Mouse (Mus musculus) retina, adult 2 months (tissue): ENCODE data around the gene Ubxn10.

Experiments used
- DNase-seq: peaks from one replicate; pipeline ENCODE4 v3.0.0-alpha.2; 2012; ENCODE audit warnings: low read depth, low spot score

Gene Ubxn10

GRCm38 (mm10) chr4:138734105-138734504 is 2.9 kb downstream of the Ubxn10 start:
- DNase-seq: no peak

DNA sequence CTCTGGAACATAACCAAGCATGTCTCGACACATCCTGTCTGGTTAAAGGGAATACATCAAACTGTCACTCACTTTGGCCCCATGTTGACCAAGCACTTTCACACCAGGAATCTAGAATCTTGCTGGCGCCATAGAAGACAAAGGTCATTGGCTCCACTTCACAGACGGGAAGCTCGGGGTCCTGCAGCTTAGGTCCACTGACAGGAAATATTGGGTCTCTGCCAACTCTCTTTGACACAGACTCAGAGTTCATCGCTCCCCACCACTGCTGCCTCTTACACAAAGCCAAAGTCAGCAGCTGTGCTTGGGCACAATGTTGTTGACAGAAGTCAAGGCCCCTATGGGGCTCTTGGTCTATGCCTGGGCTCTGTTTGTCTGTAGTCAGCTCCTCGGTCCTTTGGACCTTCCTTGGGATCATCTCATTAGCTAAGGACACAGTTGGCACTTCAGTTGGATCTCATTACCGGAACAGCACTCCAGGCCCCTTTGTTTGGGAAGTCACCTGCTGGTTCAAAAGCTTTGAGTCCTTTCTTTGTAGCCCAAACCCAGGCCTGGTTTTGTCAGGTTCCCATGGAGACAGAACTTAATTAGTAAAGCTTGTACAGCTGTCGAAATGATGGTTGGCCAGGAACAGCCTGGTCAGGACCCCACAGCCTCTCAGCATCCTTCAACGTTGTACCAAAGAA is 7.8 kb downstream of the Ubxn10 start:
- no peak for DNase-seq

GRCm38 (mm10) chr4:138725751-138726150 is 11.2 kb downstream of the Ubxn10 start:
- no peak for DNase-seq

- DNase-seq: no peak
Measured at GRCm38 (mm10) chr4:138725127-138725461, 11.9 kb downstream of the Ubxn10 start.

DNA sequence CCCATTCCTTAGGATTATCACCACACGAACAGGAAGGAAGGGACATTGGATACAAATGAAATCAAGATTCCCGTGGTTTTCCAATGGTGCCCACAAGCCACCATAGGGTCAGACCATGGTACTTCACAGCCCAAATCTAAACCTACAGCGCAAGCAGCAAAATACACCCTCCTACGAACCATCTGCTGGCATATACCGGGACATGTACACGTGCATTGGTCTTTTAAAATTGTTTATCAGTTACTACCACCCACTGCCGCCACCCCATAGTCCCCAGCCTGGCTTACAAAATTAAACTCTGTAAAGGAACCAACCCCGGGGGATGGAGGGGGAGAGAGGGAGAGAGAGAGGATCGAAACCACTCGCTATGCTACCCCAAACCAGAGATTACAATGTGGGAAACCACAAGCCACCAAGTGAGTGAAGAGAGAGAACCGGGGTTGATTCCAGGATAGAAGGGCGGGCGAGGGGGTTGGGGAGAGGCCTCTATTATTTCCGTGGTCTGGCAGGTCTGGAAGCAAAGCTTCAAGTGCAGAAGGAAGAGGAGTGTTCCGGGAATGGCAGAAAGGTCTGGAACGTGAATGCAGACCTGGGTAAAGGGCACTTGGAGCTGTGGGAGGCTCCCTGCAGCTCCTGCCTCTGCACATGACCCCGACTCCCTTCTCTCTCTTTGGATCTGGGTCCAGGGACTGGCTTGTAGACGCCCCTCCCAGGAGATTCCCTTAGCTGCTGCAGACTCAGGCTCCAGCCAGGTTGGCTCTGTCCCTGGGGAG is 12.4 kb downstream of the Ubxn10 start, which contains the start of gene Pla2g2c:
Gene Pla2g2c, plus strand, starts transcription at position 439 of the 773 bp plus-strand sequence.
- no peak for DNase-seq

DNA sequence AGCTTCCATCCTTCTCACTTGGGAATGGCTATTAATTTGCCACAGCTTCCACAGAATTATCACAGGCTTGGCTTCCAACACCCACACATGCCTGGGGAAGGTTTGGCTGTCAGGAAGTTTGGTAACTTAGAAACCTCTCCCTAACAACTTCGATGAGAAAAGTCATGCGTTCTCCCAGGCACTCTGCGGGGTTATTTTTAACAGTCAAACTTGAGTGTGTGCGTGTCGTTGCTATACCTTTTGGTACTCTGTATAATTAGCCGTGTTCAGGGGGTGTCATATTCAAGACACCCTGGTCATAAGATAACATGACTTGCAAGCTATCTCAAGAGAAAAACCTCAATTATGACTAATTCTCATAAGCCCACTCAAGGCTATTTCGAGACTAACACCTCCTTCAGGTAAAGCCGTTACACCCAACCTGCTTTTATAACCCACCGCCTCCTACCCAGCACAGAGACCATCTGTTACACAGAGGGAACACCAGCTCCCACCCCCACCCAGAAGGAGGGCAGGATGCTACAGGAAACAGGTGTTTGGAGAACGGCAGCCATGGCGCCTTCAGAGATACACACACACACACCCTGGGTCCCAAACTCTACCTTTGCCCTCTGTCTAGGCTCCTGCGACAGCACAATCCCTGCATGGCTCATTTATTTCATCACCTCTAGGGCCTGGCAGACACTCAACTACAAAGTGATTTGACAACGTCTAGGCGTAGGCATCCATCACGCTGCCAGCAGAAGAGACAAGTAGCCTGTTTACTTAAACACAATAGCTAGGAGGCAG is 13.3 kb downstream of the Ubxn10 start:
- DNase-seq: no peak

- no peak for DNase-seq
Measured at GRCm38 (mm10) chr4:138719264-138719596, 17.7 kb downstream of the Ubxn10 start.

DNA sequence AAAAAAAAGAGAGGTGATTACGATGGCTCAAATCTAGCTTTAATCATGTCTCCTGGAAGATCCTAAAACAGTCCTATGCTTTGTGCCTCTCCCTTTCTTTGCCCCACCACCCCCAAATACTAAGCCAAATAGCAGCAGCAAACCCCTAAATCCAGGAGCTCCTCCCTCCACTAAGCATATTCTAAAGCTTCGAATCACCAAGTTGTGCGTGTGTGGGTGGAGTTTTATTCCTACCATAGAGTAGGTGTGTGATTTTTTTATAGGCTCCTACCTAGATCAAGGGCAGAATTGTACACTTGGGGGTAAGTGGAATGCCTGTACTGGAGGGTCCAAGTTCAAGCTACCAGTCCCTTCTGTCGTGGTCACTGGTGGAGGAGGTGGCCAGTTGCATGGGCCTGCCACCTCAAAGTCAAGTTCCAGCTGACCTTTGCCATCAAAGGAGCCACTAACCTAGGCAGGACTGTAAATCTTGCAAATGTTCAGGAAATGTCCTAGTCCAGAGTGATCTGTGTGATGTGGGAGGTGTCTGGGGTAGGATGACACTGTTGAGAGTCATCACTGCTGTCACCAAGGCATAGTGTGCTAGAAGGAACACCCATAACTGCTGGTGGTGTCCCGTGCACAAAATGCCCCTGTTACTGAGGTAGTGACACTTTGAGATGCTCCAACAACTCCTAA is 18.2 kb downstream of the Ubxn10 start:
- DNase-seq: no peak

DNA sequence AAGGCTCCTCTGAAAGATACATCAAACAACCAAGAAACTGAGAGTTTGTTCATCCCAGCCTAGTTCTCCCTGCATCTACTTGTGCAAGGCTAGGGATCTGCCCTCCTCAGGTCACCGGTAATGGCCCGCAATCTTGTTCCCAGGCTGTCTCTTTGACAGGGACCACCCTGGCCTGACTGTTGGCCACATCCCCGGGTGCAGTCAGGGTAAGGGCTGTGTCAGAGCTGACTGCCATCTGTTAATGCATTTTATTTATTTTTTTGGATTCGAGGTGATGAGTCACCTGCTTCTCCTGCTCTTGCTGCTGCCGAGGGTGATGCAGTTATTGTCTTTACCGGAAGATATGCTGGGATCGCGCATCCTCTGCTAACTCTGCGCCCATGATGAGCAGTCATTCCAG is 20.3 kb downstream of the Ubxn10 start:
- no peak for DNase-seq

DNA sequence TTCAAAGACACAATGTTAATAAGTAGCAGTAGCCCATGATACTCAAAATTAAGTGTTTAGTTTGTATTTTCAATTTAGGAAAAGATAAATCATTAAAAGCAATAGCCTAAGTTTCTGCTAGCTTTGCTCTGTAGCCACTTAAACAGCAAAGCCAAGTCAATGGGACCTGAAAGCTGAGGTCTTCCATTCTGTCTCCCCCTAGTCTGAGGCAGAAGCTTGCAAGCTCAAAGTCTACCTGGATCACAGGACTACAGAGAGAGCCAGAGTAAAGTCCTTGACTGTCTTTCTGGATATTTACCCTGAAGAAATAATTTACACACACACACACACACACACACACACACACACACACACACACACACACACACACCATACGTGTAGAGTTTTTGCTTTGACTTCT is 22.8 kb downstream of the Ubxn10 start:
- DNase-seq: no peak

DNA sequence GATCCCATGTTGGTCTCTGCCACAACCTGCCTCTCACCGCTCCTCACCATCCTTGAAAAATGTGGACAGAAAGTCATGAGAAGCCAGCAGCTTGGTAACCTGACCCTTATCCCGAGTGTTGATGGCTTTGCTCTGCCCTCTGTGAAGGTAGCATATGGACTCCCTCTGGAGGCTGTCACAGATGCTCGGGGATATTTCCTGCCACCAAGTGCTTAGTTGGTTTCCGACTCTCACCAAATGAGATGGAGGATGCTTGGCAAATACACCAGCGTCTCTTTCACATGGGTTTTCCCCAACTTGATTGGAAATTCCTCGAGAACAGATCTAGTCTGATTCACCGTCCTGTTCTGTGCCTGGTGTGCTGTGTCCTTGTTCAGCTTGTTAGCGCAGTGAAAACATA is 24.3 kb downstream of the Ubxn10 start:
- no peak for DNase-seq

DNA sequence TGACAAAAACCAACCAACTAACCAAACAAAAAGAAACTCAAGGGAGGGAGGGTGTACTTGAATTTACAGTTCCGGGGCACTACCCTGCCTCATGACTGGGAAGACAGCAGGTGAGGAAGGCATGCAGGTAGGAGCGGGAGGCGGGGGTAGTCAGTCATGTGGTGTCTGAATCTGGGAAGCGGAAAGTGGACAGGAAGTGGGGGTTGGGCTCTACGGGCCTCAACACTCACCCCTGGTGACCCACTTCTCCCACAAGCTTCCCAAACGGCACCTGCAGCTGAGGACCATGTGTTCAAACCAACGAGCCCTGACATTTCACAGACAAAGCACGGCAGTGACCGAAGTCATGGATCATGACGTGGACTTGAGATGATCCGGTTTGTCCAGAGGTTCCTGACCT is 24.9 kb downstream of the Ubxn10 start:
- no peak for DNase-seq

- DNase-seq: no peak
Measured at GRCm38 (mm10) chr4:138711051-138711820, 25.7 kb downstream of the Ubxn10 start.

GRCm38 (mm10) chr4:138710633-138711032 is 26.3 kb downstream of the Ubxn10 start:
- DNase-seq: no peak

GRCm38 (mm10) chr4:138709944-138710343 is 27.0 kb downstream of the Ubxn10 start:
- DNase-seq: no peak

DNA sequence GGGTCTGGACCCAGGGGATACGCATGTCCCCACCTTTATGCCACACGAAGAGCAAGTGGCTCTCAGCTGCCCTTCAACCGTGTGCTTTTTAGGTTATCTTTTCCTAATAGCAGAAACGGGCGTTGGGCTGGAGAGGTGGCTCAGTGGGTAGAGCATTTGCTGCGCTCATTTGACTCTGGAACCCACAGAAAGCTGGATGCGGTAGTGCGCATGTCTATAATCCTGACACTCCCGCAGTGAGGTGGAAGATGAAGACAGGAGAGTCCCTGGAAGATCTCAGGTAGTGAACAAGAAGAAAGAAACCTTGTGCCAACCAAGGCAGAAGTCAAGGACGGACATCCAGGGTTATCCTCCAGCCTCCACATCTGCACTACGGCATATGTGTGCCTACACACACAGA is 27.7 kb downstream of the Ubxn10 start:
- DNase-seq: no peak

- DNase-seq: no peak
Measured at GRCm38 (mm10) chr4:138708636-138709035, 28.3 kb downstream of the Ubxn10 start.

- no peak for DNase-seq
Measured at GRCm38 (mm10) chr4:138706620-138707019, 30.3 kb downstream of the Ubxn10 start.

DNA sequence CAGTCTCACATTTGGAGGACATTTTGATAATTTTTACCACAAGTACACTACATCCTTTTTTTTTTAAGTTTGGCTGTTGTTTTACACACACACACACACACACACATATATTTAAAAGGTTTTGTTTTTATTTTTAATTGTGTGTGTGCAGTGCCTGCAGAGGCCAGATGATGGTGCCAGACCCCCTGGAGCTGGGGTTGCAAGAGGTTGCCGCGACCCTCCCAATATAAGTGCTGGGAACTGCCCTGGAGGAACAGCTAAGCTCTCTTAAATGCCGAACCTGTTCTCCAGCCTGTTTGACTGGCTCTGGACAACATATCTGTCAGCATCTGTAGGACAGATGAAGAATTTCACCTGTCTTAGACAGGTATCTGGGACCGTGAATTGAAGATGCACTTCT is 32.8 kb downstream of the Ubxn10 start:
- DNase-seq: no peak

GRCm38 (mm10) chr4:138703591-138703990 is 33.4 kb downstream of the Ubxn10 start:
- no peak for DNase-seq

- no peak for DNase-seq
Measured at GRCm38 (mm10) chr4:138702528-138702927, 34.4 kb downstream of the Ubxn10 start.
